ENCODE assay signal across 9 mouse cellular contexts in genomic region chr4:53632011-53632349, GRCm38 (mm10). TPM values are rescaled to one million over a fixed set of nuclear protein-coding genes. Genes with fewer than 3 reads are reported as not detected.
A peak's percentile ranks its signal among the peaks of the same experiment; 100 is the strongest.
DNase-seq lines count a peak whose midpoint lies in the region; ATAC-seq and TF ChIP-seq lines count a peak whose summit lies in the region.
"Had no signal": no experiment of that assay in that cellular context is flagged by ENCODE, and none has a peak within 500 bp of the region (broad histone marks: within the 10 kb centered on the region; RNA-seq: fewer than 3 reads in every experiment).

No protein-coding gene starts in this region.

- no peaks in the 10 kb centered on the region for H3K36me3 ChIP-seq in heart, embryonic 15.5 days
- no peaks in the 10 kb centered on the region for H3K36me3 ChIP-seq in hindbrain, embryonic 15.5 days
- H3K36me3 ChIP-seq in midbrain, embryonic 12.5 days: no peaks in the 10 kb centered on the region
- H3K36me3 ChIP-seq: G1E had no signal

- H3K4me1 ChIP-seq in heart, embryonic 15.5 days (replicated peaks): peaks cover 6% of the 10 kb centered on the region
- no peaks in the 10 kb centered on the region; the same call in 1 of the 2 replicates for H3K4me1 ChIP-seq in bone marrow, adult 2 months (ENCODE audit: control insufficient read depth, insufficient read depth, low read length)
- peaks cover 44% of the 10 kb centered on the region for H3K4me1 ChIP-seq in hindbrain, embryonic 15.5 days (replicated peaks)
- H3K4me1 ChIP-seq in midbrain, embryonic 12.5 days: peaks cover 43% of the 10 kb centered on the region

- no peak for ATAC-seq in heart, embryonic 15.5 days (replicated peaks; ENCODE audit: insufficient number of reproducible peaks, insufficient read depth, low FRiP score, low read depth)
- ATAC-seq in hindbrain, embryonic 15.5 days (ENCODE audit: low FRiP score, low read depth): no peak
- no peak for ATAC-seq in midbrain, embryonic 12.5 days (ENCODE audit: low FRiP score, low read depth)
- no peak for ATAC-seq in erythroid progenitor cell, adult 5-6 weeks (replicated peaks; ENCODE audit: low FRiP score, poor library complexity, severe bottlenecking)
- no peak for ATAC-seq in inflammation-experienced regulatory T-cells, adult 6 months

- peak overlapping the region; percentile 50; the same call in 1 of the 2 replicates for H3K27ac ChIP-seq in heart, embryonic 15.5 days
- no peak overlapping the region for H3K27ac ChIP-seq in bone marrow, adult 2 months (ENCODE audit: control insufficient read depth, insufficient read depth, low read depth, low read length, poor library complexity)
- H3K27ac ChIP-seq in hindbrain, embryonic 15.5 days (replicated peaks): peak overlapping the region; percentile 87
- H3K27ac ChIP-seq in midbrain, embryonic 12.5 days (replicated peaks): peak overlapping the region; percentile 93

- no peak for TF ChIP-seq POLR2A in bone marrow, adult 2 months (IDR thresholded peaks at IDR 0.05; ENCODE audit: borderline replicate concordance, control insufficient read depth, low read depth, low read length)

- no peak for DNase-seq in heart, adult 11 months
- DNase-seq in layer of hippocampus, postnatal 36 days: no peak

- no peaks in the 10 kb centered on the region for H3K9me3 ChIP-seq in heart, embryonic 15.5 days (replicated peaks)
- H3K9me3 ChIP-seq in hindbrain, embryonic 15.5 days: no peaks in the 10 kb centered on the region
- no peaks in the 10 kb centered on the region for H3K9me3 ChIP-seq in midbrain, embryonic 12.5 days
- H3K9me3 ChIP-seq: G1E had no signal

- H3K4me3 ChIP-seq in heart, embryonic 15.5 days: peak overlapping the region; percentile 77
- H3K4me3 ChIP-seq in bone marrow, adult 2 months (replicated peaks; ENCODE audit: control insufficient read depth, low read depth, low read length): peak overlapping the region; percentile 57
- peak overlapping the region; percentile 82 for H3K4me3 ChIP-seq in hindbrain, embryonic 15.5 days
- H3K4me3 ChIP-seq in midbrain, embryonic 12.5 days: peak overlapping the region; percentile 87

- peaks cover 6% of the 10 kb centered on the region; the same call in 1 of the 2 replicates for H3K27me3 ChIP-seq in heart, embryonic 15.5 days
- H3K27me3 ChIP-seq in hindbrain, embryonic 15.5 days: 0 out of 2 replicates have a peak, but pooled peaks cover 3% of the 10 kb centered on the region
- peaks cover 3% of the 10 kb centered on the region; the same call in 1 of the 2 replicates for H3K27me3 ChIP-seq in midbrain, embryonic 12.5 days

- whole genome bisulfite sequencing in heart, embryonic 15.5 days: 4% methylated on average over 5 of the region's 5 CpGs
- WGBS in bone marrow, adult 2 months: 1% methylated on average over 5 of the region's 5 CpGs
- under 1% methylated on average over 5 of the region's 5 CpGs for WGBS in hindbrain, embryonic 15.5 days
- WGBS in midbrain, embryonic 12.5 days: under 1% methylated on average over 5 of the region's 5 CpGs

- peak overlapping the region; percentile 77 for H3K9ac ChIP-seq in heart, embryonic 15.5 days
- H3K9ac ChIP-seq in hindbrain, embryonic 15.5 days: peak overlapping the region; percentile 65
- peak overlapping the region; percentile 93 for H3K9ac ChIP-seq in midbrain, embryonic 12.5 days (replicated peaks)

- H3K4me2 ChIP-seq in heart, embryonic 15.5 days: peak overlapping the region; percentile 86
- H3K4me2 ChIP-seq in hindbrain, embryonic 15.5 days: peak overlapping the region; percentile 68
- peak overlapping the region; percentile 73 for H3K4me2 ChIP-seq in midbrain, embryonic 12.5 days (replicated peaks)

- TF ChIP-seq CTCF in bone marrow, adult 2 months (IDR thresholded peaks at IDR 0.05; ENCODE audit: control insufficient read depth, insufficient read depth, low read length): no peak

RNA-seq across cellular contexts. Expression of gene Fsd1l, which starts 0.7 kb away (rescaled TPM):
- polyA plus RNA-seq in heart, embryonic 15.5 days (2015; fragmentation: Nextera tagmentation; extraction: Ambion mirVana): 7.9 and 10.1 TPM in 2 replicates
- polyA plus RNA-seq in bone marrow, adult 2 months (2011; ENCODE audit: insufficient read depth, insufficient read length, low replicate concordance, missing spikeins): 1.5 and 1.7 TPM in 2 replicates
- 30.6 and 35.5 TPM in 2 replicates for polyA plus RNA-seq in hindbrain, embryonic 15.5 days (2015; fragmentation: Nextera tagmentation; extraction: Ambion mirVana)
- 41.9 and 43.9 TPM in 2 replicates for polyA plus RNA-seq in midbrain, embryonic 12.5 days (2016; fragmentation: Nextera tagmentation; extraction: Ambion mirVana)
- 15.5 and 22.6 TPM in 2 replicates for total RNA-seq in erythroid progenitor cell, adult 5-6 weeks (2015; ENCODE audit: low replicate concordance)
- total RNA-seq in erythroid progenitor cell, adult 5-6 weeks (2017; ENCODE audit: low replicate concordance): 17.3 and 25.7 TPM in 2 replicates
- 10 to 100 TPM; 32.8 to 35.4 TPM for total RNA-seq in layer of hippocampus, postnatal 36 days (2021)
- polyA plus RNA-seq in inflammation-experienced regulatory T-cells, adult 6 months (2017; shearing (Covaris generic)): 10 to 100 TPM in 1 of 3 experiments, 1 to 10 TPM in 2; 3.8 to 12.0 (median 7.0) TPM
- polyA plus RNA-seq: G1E had no signal
